Mouse (Mus musculus): ENCODE measurements around the gene Brd3. TPM values are rescaled to one million over a fixed set of nuclear protein-coding genes. Genes with fewer than 3 reads are reported as not detected.

Brd3 gene
- polyA plus RNA-seq, 1 experiment from 2014 or later, result 89.1 TPM

GRCm38 (mm10) chr2:27418577-27419070 lies 88.8 kb downstream of the Brd3 start:
- H3K4me2 ChIP-seq, result 0 out of 2 replicates have a peak overlapping the region, but pooled peaks have one; percentile 0
- H3K27me3 ChIP-seq, result no peaks in the 10 kb centered on the region
- H3K4me1 ChIP-seq, result peaks cover 94% of the 10 kb centered on the region
- H3K9ac ChIP-seq, result no peak overlapping the region
- H3K27ac ChIP-seq, result peak overlapping the region; percentile 65
- ATAC-seq (ENCODE audit: borderline replicate concordance, extremely low read depth, low FRiP score, low TSS enrichment), result no peak
- WGBS, result 9% methylated on average over 6 of the region's 6 CpGs
- H3K9me3 ChIP-seq, result no peaks in the 10 kb centered on the region
- H3K36me3 ChIP-seq, result no peaks in the 10 kb centered on the region
- H3K4me3 ChIP-seq, result no peak overlapping the region

GRCm38 (mm10) chr2:27417648-27418153 lies 89.8 kb downstream of the Brd3 start:
- H3K4me2 ChIP-seq, result no peak overlapping the region
- no peak overlapping the region for H3K9ac ChIP-seq
- WGBS, result 58% methylated on average over 5 of the region's 5 CpGs
- no peak for ATAC-seq (ENCODE audit: borderline replicate concordance, extremely low read depth, low FRiP score, low TSS enrichment)
- H3K4me3 ChIP-seq, result no peak overlapping the region
- H3K27me3 ChIP-seq, result no peaks in the 10 kb centered on the region
- peaks cover 93% of the 10 kb centered on the region for H3K4me1 ChIP-seq
- H3K27ac ChIP-seq, result 0 out of 2 replicates have a peak overlapping the region, but pooled peaks have one; percentile 65
- no peaks in the 10 kb centered on the region for H3K9me3 ChIP-seq
- H3K36me3 ChIP-seq, result no peaks in the 10 kb centered on the region

- H3K4me1 ChIP-seq, result peaks cover 96% of the 10 kb centered on the region
- no peaks in the 10 kb centered on the region for H3K9me3 ChIP-seq
- WGBS, result 14% methylated on average over 3 of the region's 3 CpGs
- H3K36me3 ChIP-seq, result no peaks in the 10 kb centered on the region
- no peak overlapping the region for H3K9ac ChIP-seq
- no peak overlapping the region for H3K4me2 ChIP-seq
- ATAC-seq (ENCODE audit: borderline replicate concordance, extremely low read depth, low FRiP score, low TSS enrichment), result no peak
- H3K27ac ChIP-seq, result no peak overlapping the region
- H3K27me3 ChIP-seq, result no peaks in the 10 kb centered on the region
- no peak overlapping the region for H3K4me3 ChIP-seq
Measured at GRCm38 (mm10) chr2:27416425-27416824, 91.0 kb downstream of the Brd3 start.

- no peak for ATAC-seq (ENCODE audit: borderline replicate concordance, extremely low read depth, low FRiP score, low TSS enrichment)
- no peaks in the 10 kb centered on the region for H3K36me3 ChIP-seq
- no peak overlapping the region for H3K4me3 ChIP-seq
- H3K27ac ChIP-seq, result peak overlapping the region; percentile 81; the same call in 1 of the 2 replicates
- H3K27me3 ChIP-seq, result no peaks in the 10 kb centered on the region
- no peak overlapping the region; the same call in 1 of the 2 replicates for H3K4me2 ChIP-seq
- no peaks in the 10 kb centered on the region for H3K9me3 ChIP-seq
- peaks cover 97% of the 10 kb centered on the region for H3K4me1 ChIP-seq
- no peak overlapping the region for H3K9ac ChIP-seq
- WGBS, result 66% methylated on average over 11 of the region's 11 CpGs
Measured at GRCm38 (mm10) chr2:27415060-27415783, 92.2 kb downstream of the Brd3 start.

- peak overlapping the region; percentile 81 for H3K27ac ChIP-seq
- H3K9me3 ChIP-seq, result no peaks in the 10 kb centered on the region
- no peaks in the 10 kb centered on the region for H3K27me3 ChIP-seq
- H3K4me3 ChIP-seq, result no peak overlapping the region
- no peaks in the 10 kb centered on the region for H3K36me3 ChIP-seq
- H3K4me2 ChIP-seq, result peak overlapping the region; percentile 33
- H3K9ac ChIP-seq, result no peak overlapping the region
- peak; percentile 68 for ATAC-seq (ENCODE audit: borderline replicate concordance, extremely low read depth, low FRiP score, low TSS enrichment)
- H3K4me1 ChIP-seq, result peaks cover 92% of the 10 kb centered on the region
- 23% methylated on average over 16 of the region's 16 CpGs for WGBS
Measured at GRCm38 (mm10) chr2:27413936-27414657, 93.4 kb downstream of the Brd3 start.

GRCm38 (mm10) chr2:27413582-27413935 lies 93.9 kb downstream of the Brd3 start:
- Histone ChIP-seq H3K4me3 (no peak overlapping the region), H3K9ac (no peak overlapping the region), H3K27ac (peak overlapping the region; percentile 81), H3K4me1 (peaks cover 87% of the 10 kb centered on the region), H3K9me3 (no peaks in the 10 kb centered on the region), H3K4me2 (peak overlapping the region; percentile 33), H3K27me3 (no peaks in the 10 kb centered on the region), H3K36me3 (no peaks in the 10 kb centered on the region)
- WGBS, result 40% methylated on average over 2 of the region's 2 CpGs
- no peak for ATAC-seq (ENCODE audit: borderline replicate concordance, extremely low read depth, low FRiP score, low TSS enrichment)

- H3K36me3 ChIP-seq, result no peaks in the 10 kb centered on the region
- no peak overlapping the region for H3K4me3 ChIP-seq
- no peak for ATAC-seq (ENCODE audit: borderline replicate concordance, extremely low read depth, low FRiP score, low TSS enrichment)
- peak overlapping the region; percentile 32 for H3K4me2 ChIP-seq
- peak overlapping the region; percentile 79 for H3K27ac ChIP-seq
- whole genome bisulfite sequencing, result 24% methylated on average over 7 of the region's 7 CpGs
- peaks cover 82% of the 10 kb centered on the region for H3K4me1 ChIP-seq
- no peaks in the 10 kb centered on the region for H3K9me3 ChIP-seq
- H3K27me3 ChIP-seq, result no peaks in the 10 kb centered on the region
- no peak overlapping the region for H3K9ac ChIP-seq
Measured at GRCm38 (mm10) chr2:27412245-27412800, 95.1 kb downstream of the Brd3 start.

GRCm38 (mm10) chr2:27411688-27412174 lies 95.7 kb downstream of the Brd3 start:
- no peaks in the 10 kb centered on the region for H3K27me3 ChIP-seq
- H3K4me1 ChIP-seq, result peaks cover 76% of the 10 kb centered on the region
- no peaks in the 10 kb centered on the region for H3K9me3 ChIP-seq
- ATAC-seq (ENCODE audit: borderline replicate concordance, extremely low read depth, low FRiP score, low TSS enrichment), result peak; percentile 81
- peak overlapping the region; percentile 32; the same call in 1 of the 2 replicates for H3K4me2 ChIP-seq
- H3K4me3 ChIP-seq, result no peak overlapping the region
- H3K27ac ChIP-seq, result peak overlapping the region; percentile 79
- H3K36me3 ChIP-seq, result no peaks in the 10 kb centered on the region
- H3K9ac ChIP-seq, result no peak overlapping the region
- WGBS, result 15% methylated on average over 8 of the region's 8 CpGs

GRCm38 (mm10) chr2:27410518-27411140 lies 96.8 kb downstream of the Brd3 start:
- no peak overlapping the region for H3K4me2 ChIP-seq
- no peak for ATAC-seq (ENCODE audit: borderline replicate concordance, extremely low read depth, low FRiP score, low TSS enrichment)
- H3K9me3 ChIP-seq, result no peaks in the 10 kb centered on the region
- no peaks in the 10 kb centered on the region for H3K27me3 ChIP-seq
- H3K36me3 ChIP-seq, result no peaks in the 10 kb centered on the region
- no peak overlapping the region for H3K27ac ChIP-seq
- H3K4me1 ChIP-seq, result peaks cover 72% of the 10 kb centered on the region
- 69% methylated on average over 6 of the region's 6 CpGs for WGBS
- H3K4me3 ChIP-seq, result no peak overlapping the region
- H3K9ac ChIP-seq, result no peak overlapping the region

- H3K9ac ChIP-seq, result no peak overlapping the region
- H3K9me3 ChIP-seq, result no peaks in the 10 kb centered on the region
- no peak overlapping the region for H3K4me3 ChIP-seq
- WGBS, result 63% methylated on average over 3 of the region's 3 CpGs
- H3K4me2 ChIP-seq, result no peak overlapping the region
- H3K36me3 ChIP-seq, result no peaks in the 10 kb centered on the region
- H3K27me3 ChIP-seq, result no peaks in the 10 kb centered on the region
- no peak overlapping the region for H3K27ac ChIP-seq
- no peak for ATAC-seq (ENCODE audit: borderline replicate concordance, extremely low read depth, low FRiP score, low TSS enrichment)
- peaks cover 67% of the 10 kb centered on the region for H3K4me1 ChIP-seq
Measured at GRCm38 (mm10) chr2:27408194-27408593, 99.3 kb downstream of the Brd3 start.

- no peak for ATAC-seq (ENCODE audit: borderline replicate concordance, extremely low read depth, low FRiP score, low TSS enrichment)
- Histone ChIP-seq H3K27ac (no peak overlapping the region), H3K4me2 (no peak overlapping the region), H3K27me3 (no peaks in the 10 kb centered on the region), H3K9me3 (no peaks in the 10 kb centered on the region), H3K36me3 (no peaks in the 10 kb centered on the region), H3K4me1 (peaks cover 54% of the 10 kb centered on the region), H3K9ac (no peak overlapping the region), H3K4me3 (no peak overlapping the region)
- WGBS, result 73% methylated on average over 5 of the region's 5 CpGs
Measured at GRCm38 (mm10) chr2:27406928-27407327, 100.5 kb downstream of the Brd3 start.
